Mouse (Mus musculus): ENCODE measurements around the gene Exosc7.

GRCm38 (mm10) chr9:123150241-123151020 lies 37.4 kb downstream of the Exosc7 start, which contains the start of gene Clec3b:
- TF ChIP-seq CTCF (IDR thresholded peaks at IDR 0.05; ENCODE audit: borderline replicate concordance, control insufficient read depth, extremely low read depth, insufficient read depth, low read length, poor library complexity): no peak
- TF ChIP-seq POLR2A (IDR thresholded peaks at IDR 0.05; ENCODE audit: control insufficient read depth, extremely low read depth, insufficient read depth, low read length, poor library complexity): no peak

Measured in thymus, adult 2 months (tissue).